8 mouse cellular contexts compared by ENCODE assay signal in the genomic region with DNA sequence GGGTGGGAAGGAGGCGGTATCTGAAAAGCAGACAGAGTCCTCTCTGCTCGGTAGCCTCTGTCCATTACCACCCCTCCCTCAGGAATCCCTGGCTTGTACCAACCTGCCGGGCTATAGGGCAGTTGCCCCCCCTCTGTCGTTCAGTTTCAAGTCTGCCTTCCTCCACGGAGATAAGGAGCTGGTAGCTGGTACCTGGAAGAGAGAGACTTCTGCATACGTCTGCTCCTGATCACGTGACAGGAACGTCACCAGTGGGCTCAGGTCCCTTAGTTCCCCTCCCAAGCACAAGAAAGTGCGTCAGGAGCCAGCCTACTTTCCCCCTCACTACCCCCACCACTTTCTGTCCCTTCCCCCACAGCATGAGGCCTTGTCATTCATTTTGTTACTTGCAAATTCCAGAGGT. TPM values are rescaled to one million over a fixed set of nuclear protein-coding genes. Genes with fewer than 3 reads are reported as not detected.
A peak's percentile ranks its signal among the peaks of the same experiment; 100 is the strongest.
DNase-seq lines count a peak whose midpoint lies in the region; ATAC-seq and TF ChIP-seq lines count a peak whose summit lies in the region.

A gene (minus strand): TSS at position 213 of the 403 bp plus-strand sequence.

- no peak for TF ChIP-seq EP300 in heart, postnatal 0 days (IDR thresholded peaks at IDR 0.05; ENCODE audit: low read depth)

- 0 out of 2 replicates have a peak within 1 kb of the TSS, but pooled peaks have one; percentile 18 for H3K9ac ChIP-seq in embryonic facial prominence, embryonic 15.5 days
- H3K9ac ChIP-seq in heart, postnatal 0 days (replicated peaks; ENCODE audit: low read depth, low read length), result 0 out of 2 replicates have a peak within 1 kb of the TSS, but pooled peaks have one; percentile 12
- no peak within 1 kb of the TSS for H3K9ac ChIP-seq in stomach, embryonic 15.5 days

- peak within 1 kb of the TSS; percentile 43 for H3K4me3 ChIP-seq in embryonic facial prominence, embryonic 15.5 days (replicated peaks)
- H3K4me3 ChIP-seq in heart, postnatal 0 days (ENCODE audit: low read depth, low read length), result peak within 1 kb of the TSS; percentile 46
- H3K4me3 ChIP-seq in left cerebral cortex, adult 2 months, result peak within 1 kb of the TSS; percentile 54
- H3K4me3 ChIP-seq in stomach, embryonic 15.5 days (replicated peaks), result peak within 1 kb of the TSS; percentile 41

- no peaks in the 10 kb centered on the region for H3K27me3 ChIP-seq in embryonic facial prominence, embryonic 15.5 days
- H3K27me3 ChIP-seq in heart, postnatal 0 days (ENCODE audit: control insufficient read depth, insufficient read depth, low read length), result no peaks in the 10 kb centered on the region
- H3K27me3 ChIP-seq in stomach, embryonic 15.5 days (replicated peaks), result no peaks in the 10 kb centered on the region

- no peaks in the 10 kb centered on the region for H3K36me3 ChIP-seq in embryonic facial prominence, embryonic 15.5 days
- H3K36me3 ChIP-seq in heart, postnatal 0 days (replicated peaks; ENCODE audit: control insufficient read depth, insufficient read depth, low read length), result no peaks in the 10 kb centered on the region
- no peaks in the 10 kb centered on the region for H3K36me3 ChIP-seq in stomach, embryonic 15.5 days

- peak; percentile 65; the same call in 1 of the 2 replicates for ATAC-seq in embryonic facial prominence, embryonic 15.5 days (ENCODE audit: insufficient number of reproducible peaks, low FRiP score, low TSS enrichment, low read depth)
- peak; percentile 72; the same call in 1 of the 2 replicates for ATAC-seq in heart, postnatal 0 days (ENCODE audit: insufficient read depth, low read depth)
- peak; percentile 68 for ATAC-seq in stomach, embryonic 15.5 days (ENCODE audit: insufficient read depth, low FRiP score, low read depth)

- 13% methylated on average over 9 of the region's 9 CpGs for WGBS in embryonic facial prominence, embryonic 15.5 days
- WGBS in heart, postnatal 0 days, result 17% methylated on average over 9 of the region's 9 CpGs
- WGBS in stomach, embryonic 15.5 days, result 16% methylated on average over 9 of the region's 9 CpGs

- H3K4me1 ChIP-seq in embryonic facial prominence, embryonic 15.5 days, result no peaks in the 10 kb centered on the region
- H3K4me1 ChIP-seq in heart, postnatal 0 days (ENCODE audit: control insufficient read depth, insufficient read depth), result no peaks in the 10 kb centered on the region
- H3K4me1 ChIP-seq in stomach, embryonic 15.5 days, result no peaks in the 10 kb centered on the region

- H3K9me3 ChIP-seq in embryonic facial prominence, embryonic 15.5 days (replicated peaks), result no peaks in the 10 kb centered on the region
- no peaks in the 10 kb centered on the region for H3K9me3 ChIP-seq in heart, postnatal 0 days (replicated peaks; ENCODE audit: control insufficient read depth, low read length)
- H3K9me3 ChIP-seq in stomach, embryonic 15.5 days, result no peaks in the 10 kb centered on the region

- TF ChIP-seq CTCF in heart, postnatal 0 days (IDR thresholded peaks at IDR 0.05; ENCODE audit: low read depth), result no peak
- no peak for TF ChIP-seq CTCF in left cerebral cortex, adult 2 months (IDR thresholded peaks at IDR 0.05)

- H3K27ac ChIP-seq in embryonic facial prominence, embryonic 15.5 days (replicated peaks), result no peak within 1 kb of the TSS
- H3K27ac ChIP-seq in heart, postnatal 0 days (ENCODE audit: low read depth), result peak within 1 kb of the TSS; percentile 47; the same call in 1 of the 2 replicates
- H3K27ac ChIP-seq in left cerebral cortex, adult 2 months, result peak within 1 kb of the TSS; percentile 82
- H3K27ac ChIP-seq in stomach, embryonic 15.5 days, result no peak within 1 kb of the TSS

- H3K4me2 ChIP-seq in embryonic facial prominence, embryonic 15.5 days (replicated peaks), result peak within 1 kb of the TSS; percentile 51
- H3K4me2 ChIP-seq in heart, postnatal 0 days (ENCODE audit: low read depth, low read length), result peak within 1 kb of the TSS; percentile 58
- H3K4me2 ChIP-seq in stomach, embryonic 15.5 days, result peak within 1 kb of the TSS; percentile 58

- DNase-seq in kidney, postnatal 10 days, result peak; percentile 11
- no peak for DNase-seq in kidney, adult 11 months
- DNase-seq in heart, postnatal 0 days (ENCODE audit: low spot score), result peak; percentile 40
- peak; percentile 33 to 52 for DNase-seq in left cerebral cortex, adult 2 months (ENCODE audit: extremely low spot score in 1 of 2, low spot score in 2 of 2)
- DNase-seq in mesoderm, embryonic 11.5 days (ENCODE audit: low read depth, low spot score), result peak; percentile 50
- DNase-seq in ovary, postnatal 10 days (ENCODE audit: low spot score), result no peak

- intact Hi-C loops in left cerebral cortex, adult 2 months (cut with DNase I), result no loop called here

RNA-seq across cellular contexts. Expression of the gene that starts here (rescaled TPM):
- polyA plus RNA-seq in embryonic facial prominence, embryonic 15.5 days (2015; fragmentation: Nextera tagmentation; extraction: Ambion mirVana), result 12.9 and 13.1 TPM in 2 replicates
- total RNA-seq in heart, postnatal 0 days (2014; rRNA removed; ENCODE audit: low replicate concordance), result 0.39 TPM in 1 of 2 replicates, not detected in the other
- polyA plus RNA-seq in heart, postnatal 0 days (2015; fragmentation: Nextera tagmentation; extraction: Ambion mirVana), result 13.4 and 15.0 TPM in 2 replicates
- total RNA-seq in left cerebral cortex, adult 2 months (2021), result 100 to 1,000 TPM in 1 of 2 experiments, 10 to 100 TPM in 1; 99.1 to 155 TPM
- 5.4 and 5.8 TPM in 2 replicates for polyA plus RNA-seq in stomach, embryonic 15.5 days (2015; fragmentation: Nextera tagmentation; extraction: Ambion mirVana)

Comparison
In these comparisons a context has a peak if more than half of its experiments do, and no peak if none do; other contexts are left out.
1. RNA of the gene that starts here (total RNA-seq): 99.1 to 155 TPM in left cerebral cortex, adult 2 months; 0.39 TPM in heart, postnatal 0 days; every median in the first group is over 10 times any median in the second.
2. DNase-seq: peak in kidney, postnatal 10 days (single experiment), heart, postnatal 0 days (single experiment), left cerebral cortex, adult 2 months (2 of 2) and mesoderm, embryonic 11.5 days (single experiment); none in kidney, adult 11 months (single experiment) and ovary, postnatal 10 days (single experiment).
3. H3K27ac ChIP-seq: peak in heart, postnatal 0 days (single experiment) and left cerebral cortex, adult 2 months (single experiment); none in embryonic facial prominence, embryonic 15.5 days (single experiment) and stomach, embryonic 15.5 days (single experiment).
4. Peak in every context shown above with its lines, with median percentiles within 50 percentile points of each other: ATAC-seq, H3K4me2 ChIP-seq and H3K4me3 ChIP-seq.